Mouse (Mus musculus): ENCODE data around the gene Psd. TPM values are rescaled to one million over a fixed set of nuclear protein-coding genes. Genes with fewer than 3 reads are reported as not detected.
A peak's percentile ranks its signal among the peaks of the same experiment; 100 is the strongest.

Gene Psd
- polyA plus RNA-seq, 1 experiment from 2014 or later, result 7.1 TPM

DNA sequence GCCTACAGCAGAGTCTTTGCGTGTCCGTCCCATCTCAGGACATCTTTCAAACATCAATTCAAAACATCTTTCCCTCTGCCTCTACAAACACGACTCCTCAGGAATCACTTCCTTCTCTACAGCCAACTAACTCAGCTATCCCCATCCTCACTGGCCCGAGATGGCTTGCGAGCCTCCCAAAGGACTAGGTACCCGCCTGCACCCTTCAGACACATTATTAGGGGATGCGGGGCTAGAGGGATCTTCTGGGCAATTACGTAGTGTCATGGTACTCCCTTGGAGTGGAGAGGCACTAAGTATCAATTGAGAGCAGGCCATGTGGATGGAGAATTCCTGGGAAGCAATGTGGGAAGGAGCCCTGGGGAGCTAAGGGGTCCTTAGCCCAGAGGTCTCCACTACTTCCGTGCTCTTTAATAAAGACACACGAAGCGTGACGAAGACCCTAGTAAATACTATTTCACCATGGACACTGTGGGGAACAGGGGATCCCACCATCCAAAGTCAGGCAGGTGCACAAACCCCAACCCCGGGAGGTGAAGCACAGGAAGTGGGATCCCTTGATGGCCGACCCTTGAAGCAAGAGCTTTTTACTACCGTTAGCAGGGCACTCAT lies 10.9 kb upstream of the Psd start:
- Histone ChIP-seq H3K27me3 (no peaks in the 10 kb centered on the region), H3K27ac (peak overlapping the region; percentile 65), H3K4me1 (replicated peaks) (peaks cover 48% of the 10 kb centered on the region), H3K9ac (peak overlapping the region; percentile 77), H3K9me3 (replicated peaks) (no peaks in the 10 kb centered on the region), H3K4me3 (replicated peaks) (peak overlapping the region; percentile 69), H3K4me2 (peak overlapping the region; percentile 79), H3K36me3 (no peaks in the 10 kb centered on the region)
- no peak for ATAC-seq (ENCODE audit: low read depth)
- DNase-seq, result no peak
- WGBS (ENCODE audit: insufficient replicate concordance), result 37% methylated on average over 15 of the region's 15 CpGs

DNA sequence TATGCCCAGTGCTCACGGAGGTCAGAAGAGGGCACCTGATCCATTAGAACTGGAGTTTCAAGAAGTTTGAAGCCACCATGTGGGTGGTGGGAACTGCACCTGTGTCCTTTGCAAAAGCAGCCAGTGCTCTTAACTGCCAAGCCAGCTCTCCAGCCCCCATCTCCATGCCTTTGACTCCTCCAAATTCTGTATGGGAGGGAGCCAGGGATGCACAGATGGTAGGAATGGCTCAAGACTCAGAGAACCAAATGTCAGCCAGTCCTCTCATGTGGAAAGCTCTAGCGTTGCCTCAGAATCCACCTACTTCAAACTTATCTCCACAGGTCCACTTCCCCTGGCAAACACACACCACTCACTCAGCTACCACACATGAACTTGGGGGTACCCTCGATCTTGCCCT lies 7.0 kb upstream of the Psd start:
- no peak overlapping the region for H3K4me2 ChIP-seq
- WGBS (ENCODE audit: insufficient replicate concordance), result 72% methylated on average over 3 of the region's 3 CpGs
- H3K9ac ChIP-seq, result no peak overlapping the region
- H3K27me3 ChIP-seq, result peaks cover 5% of the 10 kb centered on the region; the same call in 1 of the 2 replicates
- peaks cover 41% of the 10 kb centered on the region for H3K4me1 ChIP-seq (replicated peaks)
- ATAC-seq (ENCODE audit: low read depth), result no peak
- peaks cover 20% of the 10 kb centered on the region for H3K36me3 ChIP-seq
- H3K9me3 ChIP-seq (replicated peaks), result no peaks in the 10 kb centered on the region
- H3K27ac ChIP-seq, result no peak overlapping the region
- no peak for DNase-seq
- H3K4me3 ChIP-seq (replicated peaks), result no peak overlapping the region

DNA sequence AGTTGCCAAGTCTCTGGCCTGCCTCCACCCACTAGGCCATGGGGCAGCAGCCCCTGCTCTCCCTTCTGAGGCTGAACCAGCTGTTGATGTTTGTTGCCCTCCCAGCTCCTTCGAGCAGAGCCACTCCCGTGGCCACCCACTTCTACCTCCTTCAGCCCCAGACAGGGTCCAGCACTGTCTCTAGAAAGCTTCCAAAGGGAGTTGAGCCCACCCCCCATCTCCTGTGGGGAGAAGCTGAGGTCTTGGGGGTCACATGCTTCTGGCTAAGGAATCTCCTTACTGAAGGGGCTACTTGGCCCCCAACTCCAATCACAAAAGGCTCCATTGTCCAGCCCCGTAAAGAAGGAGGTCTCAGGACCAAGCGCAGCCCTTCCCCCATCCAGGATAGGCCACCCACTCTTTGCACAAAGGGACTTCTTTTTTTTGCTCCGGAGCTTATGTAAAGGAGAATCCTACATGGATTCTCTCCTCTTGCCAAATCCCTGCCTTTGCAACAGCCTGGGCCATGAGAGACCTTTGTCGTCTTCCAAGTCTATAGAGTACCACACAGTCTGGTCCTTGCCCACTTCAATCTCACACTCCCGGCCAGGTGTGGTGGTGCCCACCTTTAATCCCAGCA lies 5.9 kb upstream of the Psd start:
- DNase-seq (no peak), ATAC-seq (ENCODE audit: low read depth) (no peak)
- H3K4me3 ChIP-seq (replicated peaks), result no peak overlapping the region
- H3K27me3 ChIP-seq, result peaks cover 5% of the 10 kb centered on the region; the same call in 1 of the 2 replicates
- no peak overlapping the region for H3K4me2 ChIP-seq
- H3K9ac ChIP-seq, result no peak overlapping the region
- H3K4me1 ChIP-seq (replicated peaks), result peaks cover 40% of the 10 kb centered on the region
- H3K36me3 ChIP-seq, result peaks cover 20% of the 10 kb centered on the region
- H3K9me3 ChIP-seq (replicated peaks), result no peaks in the 10 kb centered on the region
- 0 out of 2 replicates have a peak overlapping the region, but pooled peaks have one; percentile 3 for H3K27ac ChIP-seq
- 69% methylated on average over 7 of the region's 7 CpGs for WGBS (ENCODE audit: insufficient replicate concordance)

DNA sequence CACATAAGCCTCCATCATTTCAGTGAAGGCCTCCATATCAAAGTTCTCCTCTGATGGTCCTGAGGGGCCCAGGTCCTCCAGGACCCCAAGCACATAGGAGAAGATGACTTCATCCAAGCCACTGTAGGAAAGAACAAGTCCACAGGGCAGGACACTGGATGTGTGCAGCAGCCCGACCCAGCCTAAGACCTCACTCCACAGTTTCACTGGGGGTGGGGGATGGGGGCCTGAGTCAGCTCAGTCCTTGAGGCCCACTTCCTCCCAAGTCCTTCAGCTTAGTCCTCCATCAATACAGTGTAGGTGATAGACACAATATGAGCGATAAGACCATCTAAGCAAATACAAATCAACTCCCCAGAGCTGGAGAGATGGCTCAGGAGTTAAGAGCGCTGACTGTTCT lies 5.0 kb upstream of the Psd start:
- peaks cover 40% of the 10 kb centered on the region for H3K4me1 ChIP-seq (replicated peaks)
- no peaks in the 10 kb centered on the region for H3K9me3 ChIP-seq (replicated peaks)
- 75% methylated on average over 3 of the region's 3 CpGs for WGBS (ENCODE audit: insufficient replicate concordance)
- DNase-seq (no peak), ATAC-seq (ENCODE audit: low read depth) (no peak)
- H3K27me3 ChIP-seq, result peaks cover 13% of the 10 kb centered on the region
- H3K36me3 ChIP-seq, result peaks cover 20% of the 10 kb centered on the region
- no peak overlapping the region for H3K4me2 ChIP-seq
- H3K27ac ChIP-seq, result 0 out of 2 replicates have a peak overlapping the region, but pooled peaks have one; percentile 3
- H3K9ac ChIP-seq, result no peak overlapping the region
- H3K4me3 ChIP-seq (replicated peaks), result no peak overlapping the region

DNA sequence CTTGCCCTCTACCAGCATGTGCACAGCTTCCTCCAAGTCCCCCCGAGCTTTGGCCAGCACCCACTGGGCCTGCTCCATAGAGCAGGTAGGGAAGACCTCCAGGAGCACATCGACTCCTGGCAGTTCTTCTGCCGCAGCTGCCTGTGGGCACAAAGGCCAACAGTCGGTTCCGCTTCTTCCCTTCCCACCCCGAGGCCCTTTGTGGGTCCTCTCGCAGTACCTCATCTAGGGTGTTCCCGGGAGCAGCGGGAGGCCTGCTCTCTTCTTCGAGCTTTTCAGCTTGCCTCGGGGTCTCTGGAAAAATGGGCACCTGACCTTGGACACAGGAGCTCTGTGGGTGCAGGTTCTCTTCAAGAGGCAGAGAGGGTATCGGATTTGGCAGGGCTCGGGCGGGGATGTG lies 4.4 kb upstream of the Psd start:
- 86% methylated on average over 14 of the region's 14 CpGs for WGBS (ENCODE audit: insufficient replicate concordance)

GRCm38 (mm10) chr19:46330696-46331095 lies 3.7 kb upstream of the Psd start:
- no peak overlapping the region for H3K4me3 ChIP-seq (replicated peaks)
- no peak overlapping the region for H3K9ac ChIP-seq
- no peak overlapping the region for H3K4me2 ChIP-seq
- no peak overlapping the region for H3K27ac ChIP-seq
- peaks cover 25% of the 10 kb centered on the region for H3K27me3 ChIP-seq
- ATAC-seq (ENCODE audit: low read depth) (no peak), DNase-seq (no peak)
- H3K4me1 ChIP-seq (replicated peaks), result peaks cover 39% of the 10 kb centered on the region
- WGBS (ENCODE audit: insufficient replicate concordance), result 83% methylated on average over 12 of the region's 12 CpGs
- peaks cover 20% of the 10 kb centered on the region for H3K36me3 ChIP-seq
- H3K9me3 ChIP-seq (replicated peaks), result no peaks in the 10 kb centered on the region

More for the DNA sequence above, 4.4 kb upstream of the Psd start:
- ATAC-seq (ENCODE audit: low read depth) (no peak), DNase-seq (no peak)
- Histone ChIP-seq H3K9me3 (replicated peaks) (no peaks in the 10 kb centered on the region), H3K36me3 (peaks cover 20% of the 10 kb centered on the region), H3K27me3 (peaks cover 19% of the 10 kb centered on the region), H3K9ac (no peak overlapping the region), H3K4me1 (replicated peaks) (peaks cover 40% of the 10 kb centered on the region), H3K4me3 (replicated peaks) (no peak overlapping the region), H3K4me2 (no peak overlapping the region), H3K27ac (no peak overlapping the region)

DNA sequence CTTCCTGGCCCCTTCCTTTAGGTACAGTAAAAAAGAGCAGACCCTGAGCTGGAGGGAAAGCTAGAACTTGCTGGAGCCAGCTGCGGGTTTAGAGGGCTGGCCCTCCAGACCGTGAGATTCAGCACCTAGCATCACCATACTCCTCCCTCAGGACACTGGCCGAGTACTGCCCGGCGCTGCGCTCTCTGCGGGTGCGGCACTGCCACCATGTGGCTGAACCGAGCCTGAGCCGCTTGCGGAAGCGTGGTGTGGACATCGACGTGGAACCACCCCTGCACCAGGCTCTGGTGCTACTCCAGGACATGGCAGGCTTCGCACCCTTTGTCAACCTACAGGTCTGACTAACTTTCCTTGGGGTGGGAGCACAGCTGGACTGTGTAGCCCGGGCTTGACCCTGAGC lies 3.0 kb upstream of the Psd start:
- peak overlapping the region; percentile 82 for H3K4me3 ChIP-seq (replicated peaks)
- 7% methylated on average over 16 of the region's 16 CpGs for WGBS (ENCODE audit: insufficient replicate concordance)
- H3K9ac ChIP-seq, result 0 out of 2 replicates have a peak overlapping the region, but pooled peaks have one; percentile 83
- peaks cover 42% of the 10 kb centered on the region for H3K4me1 ChIP-seq (replicated peaks)
- no peak overlapping the region for H3K27ac ChIP-seq
- ATAC-seq (ENCODE audit: low read depth) (peak; percentile 48), DNase-seq (peak; percentile 79)
- H3K4me2 ChIP-seq, result peak overlapping the region; percentile 100
- peaks cover 32% of the 10 kb centered on the region for H3K27me3 ChIP-seq
- H3K9me3 ChIP-seq (replicated peaks), result no peaks in the 10 kb centered on the region
- peaks cover 20% of the 10 kb centered on the region for H3K36me3 ChIP-seq

- no peak for ATAC-seq (ENCODE audit: low read depth)
- peak overlapping the region; percentile 100 for H3K4me2 ChIP-seq
Observed at GRCm38 (mm10) chr19:46329031-46329641, 2.2 kb upstream of the Psd start.

GRCm38 (mm10) chr19:46328081-46329030 lies 1.4 kb upstream of the Psd start, which contains the start of gene Fbxl15:
Gene Fbxl15 (plus strand): TSS chr19:46328184.
- Histone ChIP-seq H3K4me1 (replicated peaks) (peaks cover 46% of the 10 kb centered on the region), H3K4me2 (peak within 1 kb of the TSS; percentile 100), H3K4me3 (replicated peaks) (peak within 1 kb of the TSS; percentile 82), H3K9me3 (replicated peaks) (no peaks in the 10 kb centered on the region), H3K27ac (peak within 1 kb of the TSS; percentile 91), H3K36me3 (peaks cover 20% of the 10 kb centered on the region), H3K9ac (peak within 1 kb of the TSS; percentile 83), H3K27me3 (peaks cover 48% of the 10 kb centered on the region)
- WGBS (ENCODE audit: insufficient replicate concordance), result under 1% methylated on average over 81 of the region's 81 CpGs
- DNase-seq (peak; percentile 88), ATAC-seq (ENCODE audit: low read depth) (peak; percentile 87)

More at GRCm38 (mm10) chr19:46329031-46329641, 2.2 kb upstream of the Psd start:
- peak overlapping the region; percentile 91 for H3K27ac ChIP-seq
- peak overlapping the region; percentile 83 for H3K9ac ChIP-seq
- peaks cover 46% of the 10 kb centered on the region for H3K4me1 ChIP-seq (replicated peaks)
- WGBS (ENCODE audit: insufficient replicate concordance), result 4% methylated on average over 54 of the region's 54 CpGs
- DNase-seq, result no peak
- no peaks in the 10 kb centered on the region for H3K9me3 ChIP-seq (replicated peaks)
- H3K4me3 ChIP-seq (replicated peaks), result peak overlapping the region; percentile 82
- peaks cover 20% of the 10 kb centered on the region for H3K36me3 ChIP-seq
- peaks cover 41% of the 10 kb centered on the region for H3K27me3 ChIP-seq

GRCm38 (mm10) chr19:46327531-46328064 lies 642 bp upstream of the Psd start:
- 24% methylated on average over 14 of the region's 14 CpGs for WGBS (ENCODE audit: insufficient replicate concordance)
- peak overlapping the region; percentile 82 for H3K4me3 ChIP-seq (replicated peaks)
- H3K4me1 ChIP-seq (replicated peaks), result peaks cover 46% of the 10 kb centered on the region
- peak overlapping the region; percentile 91; the same call in 1 of the 2 replicates for H3K27ac ChIP-seq
- peak overlapping the region; percentile 100 for H3K4me2 ChIP-seq
- ATAC-seq (ENCODE audit: low read depth), result no peak
- H3K36me3 ChIP-seq, result peaks cover 20% of the 10 kb centered on the region
- H3K9ac ChIP-seq, result peak overlapping the region; percentile 83
- no peaks in the 10 kb centered on the region for H3K9me3 ChIP-seq (replicated peaks)
- peaks cover 56% of the 10 kb centered on the region for H3K27me3 ChIP-seq
- DNase-seq, result no peak
